Mouse (Mus musculus) small intestine, adult 2 months (tissue): Measurements from ENCODE around the gene Arhgef19.

Source experiments
- CTCF ChIP-seq: fragments of 200-500 bp; IDR thresholded peaks from 2 replicates; pipeline ENCODE4 v1.5.1; 2012; ENCODE audit warnings: low read depth, mild to moderate bottlenecking, control low read depth, inconsistent platforms, low read length, moderate library complexity, mixed read lengths; ENCODE audit not compliant: insufficient replicate concordance, insufficient read length; ENCODE audit errors: extremely low read depth
- POLR2A ChIP-seq: fragments of 200-500 bp; IDR thresholded peaks from 2 replicates; pipeline ENCODE4 v1.6.1; 2012; ENCODE audit warnings: low read depth, mild to moderate bottlenecking, control low read depth, inconsistent platforms, low read length, moderate library complexity

DNA sequence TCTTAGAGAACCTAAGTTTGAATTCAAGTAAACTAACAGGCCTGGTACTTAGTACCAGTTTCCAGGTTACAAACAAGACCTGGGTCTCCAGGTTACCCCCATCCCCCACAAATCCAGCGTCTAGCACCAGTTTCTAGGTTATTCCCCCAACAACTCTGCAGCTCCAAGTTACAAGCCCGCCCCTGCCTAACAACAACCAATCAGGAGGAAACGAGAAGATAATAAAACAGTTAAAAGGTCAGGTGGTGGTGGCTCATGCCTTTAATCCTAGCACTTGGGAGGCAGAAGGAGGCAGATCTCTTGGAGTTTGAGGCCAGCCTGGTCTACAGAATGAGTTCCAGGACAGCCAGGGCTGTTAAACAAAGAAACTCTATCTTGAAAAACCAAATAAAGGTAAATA is 28.0 kb downstream of the Arhgef19 start:
- no peak for TF ChIP-seq CTCF
- no peak for TF ChIP-seq POLR2A
